Mouse (Mus musculus) limb, embryonic 14.5 days (tissue): ENCODE results near the gene Phf21b. TPM values are rescaled to one million over a fixed set of nuclear protein-coding genes. Genes with fewer than 3 reads are reported as not detected.

ENCODE experiments used
- ATAC-seq: fragments of 200-750 bp; cut with Nextera tagmentation; 2 replicates; pipeline ENCODE4 v1.8.0; 2017; ENCODE audit warnings: low read depth, moderate number of reproducible peaks, moderate TSS enrichment; ENCODE audit not compliant: low FRiP score
- DNase-seq: peaks from one replicate; pipeline ENCODE4 v3.0.0-alpha.2; 2015; ENCODE audit warnings: low spot score
- H3K27ac ChIP-seq: fragments of 300-500 bp; sonication (generic); replicated peaks from 2 replicates; pipeline ENCODE4 v1.5.1; 2014; ENCODE audit warnings: low read depth, mild to moderate bottlenecking, low read length, moderate library complexity, mixed read lengths
- H3K27me3 ChIP-seq: fragments of 300-500 bp; sonication (generic); 2 replicates; pipeline ENCODE4 v1.6.1; 2014; ENCODE audit warnings: low read length, mixed read lengths; ENCODE audit not compliant: control insufficient read depth, insufficient read depth
- H3K36me3 ChIP-seq: fragments of 300-500 bp; sonication (generic); 2 replicates; pipeline ENCODE4 v1.6.1; 2014; ENCODE audit warnings: mild to moderate bottlenecking, low read length, moderate library complexity, mixed read lengths; ENCODE audit not compliant: control insufficient read depth, insufficient read depth
- H3K4me1 ChIP-seq: fragments of 300-500 bp; sonication (generic); 2 replicates; pipeline ENCODE4 v1.6.1; 2014; ENCODE audit warnings: antibody characterized with exemption, low read length, mixed read lengths; ENCODE audit not compliant: control insufficient read depth, insufficient read depth
- H3K4me2 ChIP-seq: fragments of 300-500 bp; sonication (generic); replicated peaks from 2 replicates; pipeline ENCODE4 v1.6.1; 2014; ENCODE audit warnings: low read depth, mild to moderate bottlenecking, low read length, moderate library complexity; ENCODE audit not compliant: severe bottlenecking
- H3K4me3 ChIP-seq: fragments of 300-500 bp; sonication (generic); replicated peaks from 2 replicates; pipeline ENCODE4 v1.5.1; 2014; ENCODE audit warnings: low read length
- H3K9ac ChIP-seq: fragments of 300-500 bp; sonication (generic); 2 replicates; pipeline ENCODE4 v1.6.1; 2014; ENCODE audit warnings: mild to moderate bottlenecking, low read depth, low read length, moderate library complexity; ENCODE audit not compliant: severe bottlenecking
- H3K9me3 ChIP-seq: fragments of 300-500 bp; sonication (generic); 2 replicates; pipeline ENCODE4 v1.6.1; 2016; ENCODE audit warnings: low read length; ENCODE audit not compliant: control insufficient read depth
- POLR2A ChIP-seq: fragments of 200-500 bp; IDR thresholded peaks from 2 replicates; pipeline ENCODE4 v1.8.0; 2012; ENCODE audit warnings: inconsistent platforms, mild to moderate bottlenecking, moderate library complexity, borderline replicate concordance; ENCODE audit not compliant: insufficient read depth, insufficient read length; ENCODE audit errors: extremely low read depth
- WGBS: fragments of 180-500 bp; shearing (Covaris S2); extraction: QIAGEN DNeasy Blood & Tissue Kit; methylation state at CpG from one replicate; pipeline ENCODE4 v1.1.7; 2014; 5-methylcytosine and 5-hydroxymethylcytosine counted together
- polyA plus RNA-seq, 2 experiments: library from polyadenylated mRNA; depleted of rRNA in 1 of 2; stranded (reverse) in 1 of 2; unstranded in 1 of 2; fragments of >200 nt; fragmentation: Nextera tagmentation in 1 of 2; extraction: Ambion mirVana in 1 of 2; gene quantifications; 2 replicates each; pipeline versions ENCODE4 v1.2.1 to v1.2.3; 2012 to 2014

The Phf21b gene
- polyA plus RNA-seq, 2 experiments: 0.43 to 6.9 TPM

DNA sequence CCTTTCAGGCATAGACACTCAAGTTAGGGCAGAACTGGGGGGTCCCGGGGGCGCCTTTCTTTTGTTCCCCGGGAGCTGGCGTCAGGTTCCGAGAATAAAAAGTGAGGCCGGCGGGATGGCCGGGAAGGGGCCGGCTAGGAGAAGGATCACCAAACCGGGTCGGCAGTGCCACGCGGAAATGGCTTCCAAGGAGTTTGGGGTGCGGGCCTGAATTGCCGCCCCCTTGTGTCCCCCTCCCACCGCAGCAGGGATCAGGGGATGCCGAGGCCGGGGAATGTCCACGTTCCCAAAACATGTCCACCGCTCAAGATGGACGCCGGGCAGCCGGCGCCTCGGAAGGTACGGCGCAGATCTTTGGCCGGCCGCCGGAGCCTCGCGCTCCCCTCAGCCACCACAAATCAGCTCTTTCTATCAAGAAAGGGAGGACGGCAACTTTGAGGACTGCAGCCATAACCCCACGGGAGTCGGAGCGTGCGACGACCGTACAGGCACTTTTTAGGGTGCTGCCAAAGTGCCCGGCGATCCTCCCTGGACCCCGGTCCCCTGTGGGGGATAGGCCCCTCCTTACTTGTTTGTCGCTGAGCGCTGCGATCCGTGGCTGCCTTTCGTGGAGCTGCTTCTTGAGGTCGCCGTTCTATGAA is 1.6 kb downstream of the Phf21b start:
- H3K27ac ChIP-seq: no peak overlapping the region
- under 1% methylated on average over 45 of the region's 49 CpGs for WGBS
- ATAC-seq (no peak), DNase-seq (no peak)
- TF ChIP-seq POLR2A: no peak
- peak overlapping the region; percentile 99 for H3K4me2 ChIP-seq
- H3K4me3 ChIP-seq: peak overlapping the region; percentile 69
- no peaks in the 10 kb centered on the region for H3K36me3 ChIP-seq
- H3K9me3 ChIP-seq: no peaks in the 10 kb centered on the region
- H3K27me3 ChIP-seq: peaks cover 5% of the 10 kb centered on the region
- H3K4me1 ChIP-seq: peaks cover 27% of the 10 kb centered on the region
- 0 out of 2 replicates have a peak overlapping the region, but pooled peaks have one; percentile 72 for H3K9ac ChIP-seq

DNA sequence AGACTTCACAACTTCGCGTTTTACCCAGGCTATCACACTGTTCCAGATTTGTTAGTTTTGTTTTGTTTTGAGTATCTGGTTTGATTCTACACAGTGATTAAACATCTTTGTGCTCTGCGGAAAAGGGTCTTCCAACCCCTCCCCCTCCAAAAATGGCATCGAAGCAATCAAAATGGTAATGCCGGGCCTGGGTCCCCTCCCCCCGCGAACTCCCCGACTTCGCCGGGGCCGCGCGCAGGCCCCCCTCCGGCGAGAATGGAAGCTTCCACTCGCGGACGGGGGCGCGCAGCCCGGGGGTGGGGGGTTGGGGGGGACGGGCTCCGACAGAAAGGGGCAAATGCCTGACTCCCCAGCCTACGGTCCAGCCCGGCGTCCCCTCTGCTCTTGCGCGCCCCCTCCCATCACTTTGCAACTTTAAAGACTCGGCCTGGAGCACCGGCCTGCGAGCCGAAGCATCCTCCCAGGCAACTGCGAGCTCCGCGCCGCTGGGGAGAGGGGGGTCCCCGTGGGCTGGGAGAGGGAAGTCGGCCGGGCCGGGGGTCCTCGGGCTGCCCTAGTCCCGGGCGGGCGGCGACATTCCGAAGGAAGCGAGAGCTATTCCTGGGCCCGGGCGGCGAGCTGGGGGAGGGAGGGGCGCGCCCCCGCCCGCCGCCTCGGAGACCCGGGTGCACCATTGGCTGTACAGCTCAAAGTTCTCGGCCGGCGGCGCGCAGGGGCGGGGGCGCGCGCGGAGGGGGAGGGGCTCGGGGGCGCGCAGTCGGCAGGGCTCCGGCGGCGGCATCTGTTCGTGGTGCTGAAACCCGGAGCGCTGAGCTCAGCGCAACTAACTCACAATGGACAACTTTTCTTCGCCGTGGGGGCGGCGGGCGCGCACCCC is 2.4 kb downstream of the Phf21b start:
- Histone ChIP-seq H3K9ac (peak overlapping the region; percentile 53), H3K4me2 (peak overlapping the region; percentile 99), H3K36me3 (no peaks in the 10 kb centered on the region), H3K9me3 (no peaks in the 10 kb centered on the region), H3K27ac (peak overlapping the region; percentile 83), H3K4me1 (peaks cover 27% of the 10 kb centered on the region), H3K27me3 (peaks cover 5% of the 10 kb centered on the region), H3K4me3 (peak overlapping the region; percentile 69)
- whole genome bisulfite sequencing: 2% methylated on average over 44 of the region's 84 CpGs
- peak; percentile 66 for ATAC-seq
- no peak for TF ChIP-seq POLR2A
- DNase-seq: peak; percentile 73

DNA sequence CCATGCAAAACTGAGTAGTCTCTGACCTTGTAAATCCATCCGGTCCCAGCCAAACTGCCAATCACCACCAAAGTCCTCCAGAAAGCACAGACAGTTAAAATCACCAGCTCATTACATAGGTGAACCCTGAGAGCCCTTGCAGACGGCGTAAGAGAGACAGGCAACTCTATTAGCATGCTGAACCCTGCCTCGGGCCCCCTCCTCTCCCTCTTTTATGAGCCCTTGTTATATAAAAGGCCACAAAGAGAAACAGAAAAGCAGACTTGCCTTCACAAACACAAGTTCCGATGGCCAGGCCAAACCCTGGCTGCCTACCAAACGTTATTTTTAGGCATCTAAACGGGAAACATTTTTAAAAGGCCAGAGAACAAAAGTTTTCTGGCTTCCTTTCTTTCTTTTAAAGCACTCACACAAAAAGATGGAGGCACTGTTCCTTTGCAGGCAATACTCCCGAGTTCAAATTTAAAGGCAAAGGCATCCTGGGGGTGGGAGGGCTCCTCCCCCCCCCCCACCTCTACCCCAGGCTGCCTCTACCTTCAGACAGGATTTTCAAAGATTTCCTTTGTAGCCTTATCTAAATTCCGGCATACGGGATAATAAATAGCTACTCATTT is 3.3 kb downstream of the Phf21b start:
- Histone ChIP-seq H3K27me3 (peaks cover 5% of the 10 kb centered on the region), H3K27ac (peak overlapping the region; percentile 83), H3K9me3 (no peaks in the 10 kb centered on the region), H3K36me3 (no peaks in the 10 kb centered on the region), H3K4me2 (peak overlapping the region; percentile 99), H3K4me3 (peak overlapping the region; percentile 69), H3K4me1 (peaks cover 27% of the 10 kb centered on the region), H3K9ac (peak overlapping the region; percentile 53; the same call in 1 of the 2 replicates)
- WGBS: 5% methylated on average over 10 of the region's 10 CpGs
- no peak for TF ChIP-seq POLR2A
- DNase-seq (peak; percentile 22), ATAC-seq (no peak)

DNA sequence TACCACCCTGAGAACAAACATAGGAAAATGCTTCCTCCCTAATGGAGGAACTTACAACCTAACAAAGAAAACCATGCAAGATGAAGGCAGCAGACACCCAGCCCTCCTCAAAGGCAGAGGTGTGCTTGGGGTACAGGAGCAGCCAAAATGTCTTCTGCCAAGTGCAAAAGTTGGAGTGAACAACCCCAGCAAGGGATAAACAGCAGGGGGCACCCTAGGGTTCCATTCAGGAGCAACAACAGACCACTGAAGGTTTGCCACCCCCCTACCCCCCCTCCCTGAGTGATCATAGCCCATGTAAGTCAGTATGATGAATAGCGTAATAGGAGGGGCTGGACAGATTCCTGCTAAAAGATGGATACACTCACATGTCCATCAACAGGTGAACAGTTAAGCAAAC is 5.5 kb downstream of the Phf21b start:
- no peak for ATAC-seq
- H3K27ac ChIP-seq: no peak overlapping the region
- WGBS: 100% methylated on average over 1 of the region's 1 CpGs
- H3K36me3 ChIP-seq: no peaks in the 10 kb centered on the region
- TF ChIP-seq POLR2A: no peak
- no peaks in the 10 kb centered on the region for H3K9me3 ChIP-seq
- no peak overlapping the region for H3K4me2 ChIP-seq
- H3K9ac ChIP-seq: no peak overlapping the region
- no peak for DNase-seq
- H3K4me3 ChIP-seq: no peak overlapping the region
- peaks cover 5% of the 10 kb centered on the region for H3K27me3 ChIP-seq
- peaks cover 24% of the 10 kb centered on the region for H3K4me1 ChIP-seq

DNA sequence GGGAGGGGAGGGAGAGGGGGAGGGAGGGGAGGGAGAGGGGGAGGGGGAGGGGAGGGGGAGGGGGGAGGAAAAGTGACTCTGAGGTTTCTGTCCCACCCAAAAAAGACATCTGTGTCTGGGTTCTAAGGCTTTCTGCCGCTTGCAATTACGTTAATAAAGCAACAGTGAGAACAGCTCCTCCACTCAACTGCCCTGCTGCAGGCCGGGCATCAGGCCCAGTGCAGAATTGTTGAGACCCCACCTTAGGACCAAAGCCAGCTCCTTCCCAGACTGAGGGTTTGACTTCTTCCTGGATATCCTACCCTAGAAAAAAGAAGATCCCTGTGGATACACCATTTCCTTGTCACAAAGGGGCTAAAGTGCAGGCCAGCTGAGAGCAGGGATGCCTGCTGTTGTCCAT is 9.6 kb downstream of the Phf21b start:
- no peaks in the 10 kb centered on the region for H3K27me3 ChIP-seq
- no peak overlapping the region for H3K4me2 ChIP-seq
- H3K9me3 ChIP-seq: no peaks in the 10 kb centered on the region
- no peak overlapping the region for H3K27ac ChIP-seq
- H3K4me1 ChIP-seq: peaks cover 23% of the 10 kb centered on the region
- ATAC-seq (no peak), DNase-seq (no peak)
- H3K4me3 ChIP-seq: no peak overlapping the region
- no peaks in the 10 kb centered on the region for H3K36me3 ChIP-seq
- no peak overlapping the region for H3K9ac ChIP-seq
- 41% methylated on average over 3 of the region's 3 CpGs for WGBS
- no peak for TF ChIP-seq POLR2A
